12 mouse cellular contexts compared by ENCODE assay signal in genomic region chr10:80533704-80534103, GRCm38 (mm10). TPM values are rescaled to one million over a fixed set of nuclear protein-coding genes. Genes with fewer than 3 reads are reported as not detected.
DNase-seq lines count a peak whose midpoint lies in the region; ATAC-seq and TF ChIP-seq lines count a peak whose summit lies in the region.
"Had no signal": no experiment of that assay in that cellular context is flagged by ENCODE, and none has a peak within 500 bp of the region (broad histone marks: within the 10 kb centered on the region; RNA-seq: fewer than 3 reads in every experiment).

No protein-coding gene starts in this region.

- peak; percentile 48; the same call in 1 of the 2 replicates for ATAC-seq in hindbrain, postnatal 0 days
- no peak for ATAC-seq in forebrain, embryonic 14.5 days

- H3K9ac ChIP-seq in hindbrain, postnatal 0 days (replicated peaks; ENCODE audit: low read length) = no peak overlapping the region
- no peak overlapping the region for H3K9ac ChIP-seq in forebrain, embryonic 14.5 days (ENCODE audit: low read length)
- H3K9ac ChIP-seq: embryonic facial prominence, embryonic 15.5 days had no signal

- 13% methylated on average over 7 of the region's 7 CpGs for WGBS in hindbrain, postnatal 0 days
- 20% methylated on average over 7 of the region's 7 CpGs for WGBS in forebrain, embryonic 14.5 days

- no peaks in the 10 kb centered on the region for H3K9me3 ChIP-seq in hindbrain, postnatal 0 days (ENCODE audit: low read length)
- H3K9me3 ChIP-seq in forebrain, embryonic 14.5 days (replicated peaks; ENCODE audit: control insufficient read depth, low read length) = no peaks in the 10 kb centered on the region
- H3K9me3 ChIP-seq: embryonic facial prominence, embryonic 15.5 days; G1E had no signal

- H3K4me2 ChIP-seq in hindbrain, postnatal 0 days (ENCODE audit: low read depth, low read length) = no peak overlapping the region
- H3K4me2 ChIP-seq in forebrain, embryonic 14.5 days (ENCODE audit: low read length) = no peak overlapping the region
- H3K4me2 ChIP-seq: embryonic facial prominence, embryonic 15.5 days had no signal

- peaks cover 12% of the 10 kb centered on the region; the same call in 1 of the 2 replicates for H3K27me3 ChIP-seq in hindbrain, postnatal 0 days (ENCODE audit: insufficient read depth, low read length)
- H3K27me3 ChIP-seq in forebrain, embryonic 14.5 days (replicated peaks; ENCODE audit: control insufficient read depth, insufficient read depth, low read length) = peaks cover 16% of the 10 kb centered on the region

- H3K4me3 ChIP-seq in hindbrain, postnatal 0 days (ENCODE audit: low read length) = no peak overlapping the region
- H3K4me3 ChIP-seq in forebrain, embryonic 14.5 days (ENCODE audit: low read depth, low read length) = no peak overlapping the region
- H3K4me3 ChIP-seq: embryonic facial prominence, embryonic 15.5 days had no signal

- H3K4me1 ChIP-seq in hindbrain, postnatal 0 days (ENCODE audit: insufficient read depth, low read length) = no peaks in the 10 kb centered on the region
- H3K4me1 ChIP-seq in forebrain, embryonic 14.5 days (ENCODE audit: control insufficient read depth, insufficient read depth, low read length) = no peaks in the 10 kb centered on the region

- H3K36me3 ChIP-seq in hindbrain, postnatal 0 days (ENCODE audit: insufficient read depth, low read length) = no peaks in the 10 kb centered on the region
- H3K36me3 ChIP-seq in forebrain, embryonic 14.5 days (ENCODE audit: control insufficient read depth, insufficient read depth, low read length) = no peaks in the 10 kb centered on the region
- H3K36me3 ChIP-seq: embryonic facial prominence, embryonic 15.5 days; G1E had no signal

- TF ChIP-seq CTCF in hindbrain, postnatal 0 days (IDR thresholded peaks at IDR 0.05; ENCODE audit: low read depth) = no peak

- H3K27ac ChIP-seq in hindbrain, postnatal 0 days = no peak overlapping the region
- no peak overlapping the region for H3K27ac ChIP-seq in forebrain, embryonic 14.5 days (ENCODE audit: low read depth, low read length)
- H3K27ac ChIP-seq: embryonic facial prominence, embryonic 15.5 days; kidney, postnatal 0 days had no signal

- peak; percentile 30 for DNase-seq in kidney, adult 11 months
- DNase-seq in kidney, adult 8-10 months = no peak
- DNase-seq in R1 (ENCODE audit: low read depth, low spot score) = peak; percentile 86
- DNase-seq in hindbrain, postnatal 0 days (ENCODE audit: low spot score) = peak; percentile 27
- DNase-seq in spleen, postnatal 10 days (ENCODE audit: low spot score in 2 of 2) = peak; percentile 74 to 88
- no peak for DNase-seq in layer of hippocampus, adult 11-12 months (ENCODE audit: low spot score)
- no peak for DNase-seq in frontal cortex, adult 2 months (ENCODE audit: extremely low spot score in 1 of 2, low spot score in 1 of 2)
- DNase-seq in forebrain, embryonic 14.5 days (ENCODE audit: low spot score) = no peak

RNA-seq across cellular contexts. Expression of gene Atp8b3, which starts 5.2 kb away (rescaled TPM):
- total RNA-seq in hindbrain, postnatal 0 days (2014; rRNA removed) = 0.61 and 1.1 TPM in 2 replicates
- 0.96 and 1.2 TPM in 2 replicates for polyA plus RNA-seq in hindbrain, postnatal 0 days (2015; fragmentation: Nextera tagmentation; extraction: Ambion mirVana)
- polyA plus RNA-seq in frontal cortex, adult 2 months (2012; rRNA removed) = 0.22 and 0.25 TPM in 2 replicates
- polyA plus RNA-seq in forebrain, embryonic 14.5 days (2014; fragmentation: Nextera tagmentation; extraction: Ambion mirVana) = 0.30 and 0.33 TPM in 2 replicates

RNA-seq across cellular contexts. Expression of gene Rexo1, which starts 27.7 kb away (rescaled TPM):
- 47.2 and 51.0 TPM in 2 replicates for total RNA-seq in hindbrain, postnatal 0 days (2014; rRNA removed)
- 25.1 and 27.6 TPM in 2 replicates for polyA plus RNA-seq in hindbrain, postnatal 0 days (2015; fragmentation: Nextera tagmentation; extraction: Ambion mirVana)
- polyA plus RNA-seq in frontal cortex, adult 2 months (2012; rRNA removed) = 45.5 and 49.0 TPM in 2 replicates
- 22.3 and 28.8 TPM in 2 replicates for polyA plus RNA-seq in forebrain, embryonic 14.5 days (2014; fragmentation: Nextera tagmentation; extraction: Ambion mirVana)

RNA-seq across cellular contexts. Expression of gene Onecut3, which starts 39.1 kb away (rescaled TPM):
- total RNA-seq in hindbrain, postnatal 0 days (2014; rRNA removed) = 2.5 and 5.0 TPM in 2 replicates
- polyA plus RNA-seq in hindbrain, postnatal 0 days (2015; fragmentation: Nextera tagmentation; extraction: Ambion mirVana) = 0.57 and 0.74 TPM in 2 replicates
- 0.02 and 0.04 TPM in 2 replicates for polyA plus RNA-seq in frontal cortex, adult 2 months (2012; rRNA removed)
- 0.28 and 0.34 TPM in 2 replicates for polyA plus RNA-seq in forebrain, embryonic 14.5 days (2014; fragmentation: Nextera tagmentation; extraction: Ambion mirVana)
- total RNA-seq: monocyte, adult 5-6 weeks had no signal
- polyA plus RNA-seq: embryonic facial prominence, embryonic 15.5 days; G1E; kidney, postnatal 0 days had no signal

RNA-seq across cellular contexts. Expression of gene Klf16, which starts 43.4 kb away (rescaled TPM):
- total RNA-seq in hindbrain, postnatal 0 days (2014; rRNA removed) = 16.6 and 17.0 TPM in 2 replicates
- polyA plus RNA-seq in hindbrain, postnatal 0 days (2015; fragmentation: Nextera tagmentation; extraction: Ambion mirVana) = 8.2 and 8.6 TPM in 2 replicates
- polyA plus RNA-seq in frontal cortex, adult 2 months (2012; rRNA removed) = 37.9 and 41.5 TPM in 2 replicates
- polyA plus RNA-seq in forebrain, embryonic 14.5 days (2014; fragmentation: Nextera tagmentation; extraction: Ambion mirVana) = 6.2 and 6.6 TPM in 2 replicates

RNA-seq across cellular contexts. Expression of gene Abhd17a, which starts 56.4 kb away (rescaled TPM):
- total RNA-seq in hindbrain, postnatal 0 days (2014; rRNA removed) = 389 and 721 TPM in 2 replicates
- polyA plus RNA-seq in hindbrain, postnatal 0 days (2015; fragmentation: Nextera tagmentation; extraction: Ambion mirVana) = 159 and 171 TPM in 2 replicates
- 253 and 271 TPM in 2 replicates for polyA plus RNA-seq in frontal cortex, adult 2 months (2012; rRNA removed)
- polyA plus RNA-seq in forebrain, embryonic 14.5 days (2014; fragmentation: Nextera tagmentation; extraction: Ambion mirVana) = 118 and 126 TPM in 2 replicates

Comparison
In these comparisons a context has a peak if more than half of its experiments do, and no peak if none do; other contexts are left out.
1. DNase-seq: peak in kidney, adult 11 months (single experiment), R1 (single experiment), hindbrain, postnatal 0 days (single experiment) and spleen, postnatal 10 days (2 of 2); none in kidney, adult 8-10 months (0 of 2), layer of hippocampus, adult 11-12 months (single experiment), frontal cortex, adult 2 months (0 of 2) and forebrain, embryonic 14.5 days (single experiment).